Mouse (Mus musculus): ENCODE data around the gene Ebp. TPM values are rescaled to one million over a fixed set of nuclear protein-coding genes. Genes with fewer than 3 reads are reported as not detected.

Gene Ebp
- total RNA-seq (2014; fragmentation: Nextera tagmentation) = 31.3 and 44.2 TPM in 2 replicates
- total RNA-seq (2017) = 46.6 and 58.9 TPM in 2 replicates

- 0 out of 2 replicates have a peak, but pooled peaks have one; percentile 7 for ATAC-seq (replicated peaks; ENCODE audit: low FRiP score, low TSS enrichment, poor library complexity, severe bottlenecking)
Measured at GRCm38 (mm10) chrX:8193419-8193723, at the start of gene Ebp. Gene Ebp, minus strand, starts transcription at chrX:8193512.

- ATAC-seq (replicated peaks; ENCODE audit: low FRiP score, low TSS enrichment, poor library complexity, severe bottlenecking) = no peak
Measured at GRCm38 (mm10) chrX:8238804-8239395, 45.6 kb upstream of the Ebp start.

GRCm38 (mm10) chrX:8236704-8237103, 43.4 kb upstream of the Ebp start:
- no peak for ATAC-seq (replicated peaks; ENCODE audit: low FRiP score, low TSS enrichment, poor library complexity, severe bottlenecking)

GRCm38 (mm10) chrX:8233602-8234001, 40.3 kb upstream of the Ebp start:
- ATAC-seq (replicated peaks; ENCODE audit: low FRiP score, low TSS enrichment, poor library complexity, severe bottlenecking) = peak; percentile 50; the same call in 1 of the 2 replicates

- no peak for ATAC-seq (replicated peaks; ENCODE audit: low FRiP score, low TSS enrichment, poor library complexity, severe bottlenecking)
Measured at GRCm38 (mm10) chrX:8230272-8230671, 37.0 kb upstream of the Ebp start.

GRCm38 (mm10) chrX:8223473-8223872, 30.2 kb upstream of the Ebp start:
- no peak for ATAC-seq (replicated peaks; ENCODE audit: low FRiP score, low TSS enrichment, poor library complexity, severe bottlenecking)

- ATAC-seq (replicated peaks; ENCODE audit: low FRiP score, low TSS enrichment, poor library complexity, severe bottlenecking) = no peak
Measured at GRCm38 (mm10) chrX:8222678-8223421, 29.5 kb upstream of the Ebp start.

GRCm38 (mm10) chrX:8222296-8222677, 29.0 kb upstream of the Ebp start:
- no peak for ATAC-seq (replicated peaks; ENCODE audit: low FRiP score, low TSS enrichment, poor library complexity, severe bottlenecking)

GRCm38 (mm10) chrX:8219651-8220050, 26.3 kb upstream of the Ebp start:
- ATAC-seq (replicated peaks; ENCODE audit: low FRiP score, low TSS enrichment, poor library complexity, severe bottlenecking) = no peak

GRCm38 (mm10) chrX:8218114-8218513, 24.8 kb upstream of the Ebp start:
- no peak for ATAC-seq (replicated peaks; ENCODE audit: low FRiP score, low TSS enrichment, poor library complexity, severe bottlenecking)

GRCm38 (mm10) chrX:8217383-8217782, 24.1 kb upstream of the Ebp start:
- ATAC-seq (replicated peaks; ENCODE audit: low FRiP score, low TSS enrichment, poor library complexity, severe bottlenecking) = no peak

- ATAC-seq (replicated peaks; ENCODE audit: low FRiP score, low TSS enrichment, poor library complexity, severe bottlenecking) = no peak
Measured at GRCm38 (mm10) chrX:8211490-8212207, 18.3 kb upstream of the Ebp start.

GRCm38 (mm10) chrX:8209720-8210119, 16.4 kb upstream of the Ebp start:
- no peak for ATAC-seq (replicated peaks; ENCODE audit: low FRiP score, low TSS enrichment, poor library complexity, severe bottlenecking)

- ATAC-seq (replicated peaks; ENCODE audit: low FRiP score, low TSS enrichment, poor library complexity, severe bottlenecking) = no peak
Measured at GRCm38 (mm10) chrX:8207224-8207623, 13.9 kb upstream of the Ebp start.

- no peak for ATAC-seq (replicated peaks; ENCODE audit: low FRiP score, low TSS enrichment, poor library complexity, severe bottlenecking)
Measured at GRCm38 (mm10) chrX:8206694-8207197, 13.4 kb upstream of the Ebp start.

- peak; percentile 97 for ATAC-seq (replicated peaks; ENCODE audit: low FRiP score, low TSS enrichment, poor library complexity, severe bottlenecking)
Measured at GRCm38 (mm10) chrX:8206015-8206693, 12.8 kb upstream of the Ebp start, which contains the start of gene Porcn. Gene Porcn, minus strand, starts transcription at chrX:8206525.

GRCm38 (mm10) chrX:8205551-8205950, 12.2 kb upstream of the Ebp start:
- no peak for ATAC-seq (replicated peaks; ENCODE audit: low FRiP score, low TSS enrichment, poor library complexity, severe bottlenecking)

- ATAC-seq (replicated peaks; ENCODE audit: low FRiP score, low TSS enrichment, poor library complexity, severe bottlenecking) = no peak
Measured at GRCm38 (mm10) chrX:8205088-8205487, 11.8 kb upstream of the Ebp start.

- ATAC-seq (replicated peaks; ENCODE audit: low FRiP score, low TSS enrichment, poor library complexity, severe bottlenecking) = no peak
Measured at GRCm38 (mm10) chrX:8204076-8204475, 10.8 kb upstream of the Ebp start.

- no peak for ATAC-seq (replicated peaks; ENCODE audit: low FRiP score, low TSS enrichment, poor library complexity, severe bottlenecking)
Measured at GRCm38 (mm10) chrX:8203105-8203504, 9.8 kb upstream of the Ebp start.
